Mouse (Mus musculus) testis, adult 2 months (tissue): ENCODE measurements around the gene Ctrl. TPM values are rescaled to one million over a fixed set of nuclear protein-coding genes. Genes with fewer than 3 reads are reported as not detected.
"Not testable (repeated sequence)": the region's sequence is repeated elsewhere in the genome, so short reads cannot be mapped to it uniquely, and the experiment has no call there.

Source experiments
- H3K27ac ChIP-seq: fragments of 200-500 bp; 2 replicates; pipeline ENCODE4 v1.5.1; 2012; ENCODE audit warnings: low read depth, low read length; ENCODE audit not compliant: control insufficient read depth, insufficient read depth
- H3K27me3 ChIP-seq: fragments of 200-500 bp; 2 replicates; pipeline ENCODE4 v1.6.1; 2012; ENCODE audit warnings: mild to moderate bottlenecking, low read length, moderate library complexity; ENCODE audit not compliant: control insufficient read depth, insufficient read depth
- H3K36me3 ChIP-seq: fragments of 200-500 bp; 2 replicates; pipeline ENCODE4 v1.6.1; 2012; ENCODE audit warnings: mild to moderate bottlenecking, low read length; ENCODE audit not compliant: control insufficient read depth, insufficient read depth
- H3K4me1 ChIP-seq: fragments of 200-500 bp; 2 replicates; pipeline ENCODE4 v1.6.1; 2012; ENCODE audit warnings: low read length; ENCODE audit not compliant: control insufficient read depth, insufficient read depth
- H3K4me3 ChIP-seq: fragments of 200-500 bp; 2 replicates; pipeline ENCODE4 v1.5.1; 2012; ENCODE audit warnings: low read depth, mild to moderate bottlenecking, low read length, moderate library complexity, mixed read lengths; ENCODE audit not compliant: control insufficient read depth
- CTCF ChIP-seq: fragments of 200-500 bp; IDR thresholded peaks from 2 replicates; pipeline ENCODE4 v1.5.1; 2012; ENCODE audit warnings: low read depth, mild to moderate bottlenecking, inconsistent platforms, low read length, moderate library complexity; ENCODE audit not compliant: control insufficient read depth, insufficient read depth, insufficient replicate concordance
- POLR2A ChIP-seq: fragments of 200-500 bp; IDR thresholded peaks from 2 replicates; pipeline ENCODE4 v1.6.1; 2012; ENCODE audit warnings: low read depth, mild to moderate bottlenecking, inconsistent platforms, low read length, moderate library complexity; ENCODE audit not compliant: control insufficient read depth
- polyA plus RNA-seq: library from polyadenylated mRNA; depleted of rRNA; stranded (reverse); fragments of >200 nt; gene quantifications from 2 replicates; pipeline ENCODE4 v1.2.3, GENCODE M21; 2012; rRNA removed

The Ctrl gene
- polyA plus RNA-seq, result 0.91 and 0.96 TPM in 2 replicates

GRCm38 (mm10) chr8:105933762-105934161 is at the start of gene Ctrl:
Gene Ctrl (minus strand): TSS chr8:105933862.
- Histone ChIP-seq H3K4me3 (no peak within 1 kb of the TSS), H3K4me1 (peaks cover 13% of the 10 kb centered on the region), H3K36me3 (no peaks in the 10 kb centered on the region), H3K27ac (no peak within 1 kb of the TSS), H3K27me3 (no peaks in the 10 kb centered on the region)
- TF ChIP-seq POLR2A (no peak), CTCF (no peak)

GRCm38 (mm10) chr8:105983406-105983805 is 49.7 kb upstream of the Ctrl start:
- not testable (repeated sequence) for H3K4me3 ChIP-seq, H3K27ac ChIP-seq, H3K4me1 ChIP-seq, H3K36me3 ChIP-seq, H3K27me3 ChIP-seq

- peaks cover 3% of the 10 kb centered on the region; the same call in 1 of the 2 replicates for H3K36me3 ChIP-seq
- no peak overlapping the region for H3K4me3 ChIP-seq
- H3K27me3 ChIP-seq, result no peaks in the 10 kb centered on the region
- TF ChIP-seq CTCF (no peak), POLR2A (no peak)
- no peak overlapping the region for H3K27ac ChIP-seq
- H3K4me1 ChIP-seq, result peaks cover 3% of the 10 kb centered on the region
These were observed 47.5 kb upstream of the Ctrl start for GRCm38 (mm10) chr8:105981146-105981545.

- Histone ChIP-seq H3K4me3 (peak within 1 kb of the TSS; percentile 78), H3K4me1 (peaks cover 3% of the 10 kb centered on the region), H3K27me3 (no peaks in the 10 kb centered on the region), H3K27ac (peak within 1 kb of the TSS; percentile 76), H3K36me3 (peaks cover 4% of the 10 kb centered on the region)
- TF ChIP-seq CTCF (peak; percentile 85; the same call in 1 of the 2 replicates), POLR2A (peak; percentile 89)
These were observed 45.7 kb upstream of the Ctrl start, which contains the start of gene Dpep3 for GRCm38 (mm10) chr8:105979325-105979724. Gene Dpep3 (minus strand): TSS chr8:105979429.

- Histone ChIP-seq H3K36me3 (peaks cover 4% of the 10 kb centered on the region), H3K4me3 (no peak overlapping the region), H3K27me3 (no peaks in the 10 kb centered on the region), H3K4me1 (peaks cover 3% of the 10 kb centered on the region), H3K27ac (no peak overlapping the region)
- TF ChIP-seq POLR2A (no peak), CTCF (no peak)
These were observed 41.7 kb upstream of the Ctrl start for GRCm38 (mm10) chr8:105975363-105975762.

GRCm38 (mm10) chr8:105971019-105971720 is 37.5 kb upstream of the Ctrl start:
- TF ChIP-seq CTCF (no peak), POLR2A (no peak)
- Histone ChIP-seq H3K27me3 (no peaks in the 10 kb centered on the region), H3K4me3 (no peak overlapping the region), H3K36me3 (peaks cover 2% of the 10 kb centered on the region), H3K4me1 (peaks cover 3% of the 10 kb centered on the region), H3K27ac (no peak overlapping the region)

- Histone ChIP-seq H3K27ac (no peak overlapping the region), H3K36me3 (no peaks in the 10 kb centered on the region), H3K4me3 (no peak overlapping the region), H3K4me1 (peaks cover 15% of the 10 kb centered on the region), H3K27me3 (no peaks in the 10 kb centered on the region)
- no peak for TF ChIP-seq CTCF
- TF ChIP-seq POLR2A, result no peak
These were observed 35.7 kb upstream of the Ctrl start for GRCm38 (mm10) chr8:105969367-105969766.
